Mouse (Mus musculus): Measurements from ENCODE around the gene Phrf1.
"Not testable (repeated sequence)": the region's sequence is repeated elsewhere in the genome, so short reads cannot be mapped to it uniquely, and the experiment has no call there.

Phrf1 gene

DNA sequence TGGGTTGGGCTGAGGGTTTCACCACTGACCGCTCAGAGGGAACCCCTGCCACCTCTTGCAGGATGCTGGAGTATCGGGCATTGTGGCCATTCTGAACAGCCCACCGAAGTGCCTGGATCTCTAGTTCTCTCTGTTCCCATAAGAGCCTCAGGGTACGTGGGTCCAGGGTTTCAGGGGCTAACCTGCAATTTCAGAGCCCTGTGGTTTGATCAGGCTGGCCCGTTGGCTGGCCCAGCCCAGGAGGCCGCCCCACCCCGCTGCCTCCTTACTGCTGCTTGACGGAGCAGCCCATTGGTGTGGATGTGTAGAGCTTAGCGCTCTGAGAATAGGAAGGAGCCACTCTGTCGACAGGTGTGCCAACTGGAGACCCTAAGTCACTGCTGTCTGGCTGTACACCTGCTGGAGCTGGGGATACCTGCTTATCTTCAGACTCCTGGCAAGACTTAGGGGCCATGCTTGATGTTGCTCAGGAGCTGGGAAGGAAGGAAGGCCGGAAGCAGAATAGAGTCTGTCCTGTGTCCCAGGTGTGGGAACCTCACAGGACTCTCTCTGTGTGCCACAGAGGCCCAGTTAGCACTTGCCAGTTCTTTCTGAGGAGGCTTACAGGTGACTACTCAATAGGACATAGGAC is 14.9 kb upstream of the Phrf1 start, which contains the start of gene Lmntd2:
Lmntd2 (minus strand) TSS at position 476 of the 631 bp plus-strand sequence.
- DNase-seq: no peak

DNA sequence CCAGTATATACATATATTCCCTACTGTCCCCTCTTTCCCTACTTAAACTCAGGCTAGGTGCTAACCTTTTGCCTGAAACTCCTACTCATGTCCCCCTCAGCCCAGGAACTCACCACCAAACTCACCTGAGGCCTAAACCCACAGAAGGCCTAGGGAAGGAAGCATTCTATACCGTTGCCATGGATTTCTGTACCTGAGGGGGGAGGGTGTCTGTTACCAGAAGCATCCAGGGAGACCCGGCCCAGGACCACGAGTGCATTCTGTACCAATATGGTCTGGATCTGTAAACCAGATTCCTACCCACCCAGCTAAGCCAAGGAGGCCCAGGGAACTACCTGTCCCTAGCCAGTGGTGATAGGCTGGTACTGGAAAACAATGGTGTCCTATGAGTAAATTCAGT is 14.3 kb upstream of the Phrf1 start:
- DNase-seq: no peak

DNA sequence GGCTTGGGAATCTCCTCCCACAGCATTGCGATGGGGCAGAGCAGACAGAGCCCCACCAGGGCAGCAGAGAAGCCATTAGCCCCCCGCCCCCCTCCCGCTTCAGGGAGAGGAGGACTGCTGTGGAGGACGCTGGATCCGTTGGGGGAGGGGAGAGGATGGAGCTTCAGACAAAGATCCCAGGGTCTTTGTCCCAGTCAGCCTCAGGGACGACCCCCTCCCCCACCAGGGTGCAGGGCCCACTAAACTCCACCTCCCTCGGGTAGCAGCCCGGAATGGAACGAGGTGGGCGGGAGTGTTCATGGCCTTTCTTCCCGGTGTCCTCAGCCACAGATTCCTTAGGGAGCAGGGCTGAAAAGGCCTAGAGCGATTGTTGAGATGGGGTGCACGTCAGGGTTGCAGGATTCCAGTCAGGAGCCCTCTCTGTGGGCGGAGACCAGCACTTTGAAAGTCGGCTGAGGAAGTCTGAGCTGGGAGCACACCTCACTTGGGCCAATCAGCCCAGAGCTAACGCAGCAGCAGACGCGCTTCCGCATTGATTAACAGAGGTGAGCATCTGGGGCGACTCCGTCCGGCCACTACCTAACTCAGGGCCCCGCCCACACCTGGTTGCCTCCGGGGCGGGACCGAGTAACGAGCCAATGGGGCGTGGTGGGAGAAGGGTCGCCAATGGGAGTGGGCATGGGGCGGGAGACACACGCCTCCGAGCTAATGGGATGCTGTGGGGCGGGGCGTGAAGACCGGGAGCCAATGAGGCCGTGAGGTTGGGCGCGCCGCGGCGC is 13.3 kb upstream of the Phrf1 start, which contains the start of gene Rassf7:
Rassf7 (plus strand) TSS at position 760 of the 779 bp plus-strand sequence.
- DNase-seq: peak; percentile 80

DNA sequence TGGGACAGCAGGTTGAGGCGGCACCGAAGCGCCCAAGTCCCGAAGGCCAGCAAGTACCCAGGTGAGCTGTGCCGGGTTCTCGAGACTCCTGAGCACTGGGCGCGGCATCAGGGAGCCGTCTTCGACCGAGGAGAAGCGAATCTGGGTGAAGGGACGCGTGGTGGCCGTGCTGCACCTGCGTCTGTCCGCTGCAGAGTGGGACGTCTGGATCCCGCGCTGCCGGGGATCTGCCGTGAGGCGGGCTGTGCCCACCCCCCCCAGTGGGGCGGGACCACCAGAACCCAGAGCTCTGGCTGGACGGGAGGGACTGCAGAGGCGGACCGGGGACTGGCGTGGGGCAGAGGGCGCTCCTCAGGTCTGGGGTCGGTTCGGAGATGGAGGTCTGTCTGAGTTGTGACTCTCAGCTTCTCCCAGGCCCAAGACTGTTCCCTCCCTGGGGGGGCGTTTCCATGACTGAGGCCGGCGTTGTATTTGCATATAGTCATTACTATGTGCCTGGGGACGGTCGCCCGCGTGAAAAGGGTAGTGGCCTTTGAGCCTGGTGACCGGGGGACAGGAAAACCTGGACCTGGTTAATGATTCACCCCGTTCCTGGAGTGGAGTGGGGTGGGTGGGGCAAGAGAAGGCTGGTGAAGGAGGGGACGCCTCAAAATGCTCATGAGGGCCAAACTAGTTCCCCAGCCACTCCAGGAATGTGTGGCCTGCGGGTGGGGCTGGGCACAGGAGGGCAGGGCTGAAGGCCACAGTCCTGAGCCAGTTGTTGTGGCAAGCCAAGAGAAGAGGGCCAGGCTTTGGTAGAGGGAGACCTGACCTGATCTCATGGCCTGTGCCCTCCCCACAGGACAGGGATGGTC is 12.5 kb upstream of the Phrf1 start:
- DNase-seq: no peak

DNA sequence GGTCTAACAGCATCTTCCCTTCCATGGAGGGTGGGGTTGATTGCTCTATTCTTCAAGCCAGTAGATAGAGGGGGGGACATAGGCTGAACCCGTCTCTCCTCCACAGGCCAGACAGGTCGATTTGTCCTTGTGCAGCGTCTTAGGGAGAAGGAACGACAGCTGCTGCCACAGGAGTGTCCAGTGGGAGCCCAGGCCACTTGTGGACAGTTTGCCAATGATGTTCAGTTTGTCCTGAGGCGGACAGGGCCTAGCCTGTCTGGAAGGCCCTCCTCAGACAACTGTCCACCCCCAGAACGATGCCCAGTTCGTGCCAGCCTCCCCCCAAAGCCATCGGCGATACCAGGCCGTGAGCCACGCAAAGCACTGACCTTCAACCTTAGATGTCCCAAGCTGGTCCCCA is 11.7 kb upstream of the Phrf1 start:
- no peak for DNase-seq

DNA sequence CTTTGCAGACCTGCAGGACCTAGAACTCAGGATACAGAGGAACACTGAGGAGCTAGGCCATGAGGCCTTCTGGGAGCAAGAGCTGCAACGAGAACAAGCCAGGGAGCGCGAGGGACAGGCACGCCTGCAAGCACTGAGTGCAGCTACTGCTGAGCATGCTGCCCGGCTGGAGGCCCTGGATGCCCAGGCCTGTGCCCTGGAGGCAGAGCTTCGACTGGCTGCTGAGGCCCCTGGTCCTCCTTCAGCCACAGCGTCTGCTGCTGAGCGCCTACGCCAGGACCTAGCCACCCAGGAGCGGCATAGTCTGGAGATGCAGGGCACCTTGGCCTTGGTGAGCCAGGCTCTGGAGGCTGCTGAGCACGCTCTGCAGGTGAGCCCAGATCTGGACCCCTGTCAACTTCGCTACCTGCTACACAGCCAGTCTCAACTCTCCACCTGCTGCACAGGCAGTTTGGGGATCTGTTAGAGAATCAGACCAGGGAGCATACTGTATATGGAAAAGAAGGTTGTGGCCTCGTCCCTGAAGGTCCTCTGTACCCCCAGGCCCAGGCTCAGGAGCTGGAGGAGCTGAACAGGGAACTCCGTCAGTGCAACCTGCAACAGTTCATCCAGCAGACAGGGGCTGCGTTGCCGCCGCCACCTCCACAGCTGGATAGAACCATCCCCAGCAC is 11.1 kb upstream of the Phrf1 start:
- DNase-seq: no peak

DNA sequence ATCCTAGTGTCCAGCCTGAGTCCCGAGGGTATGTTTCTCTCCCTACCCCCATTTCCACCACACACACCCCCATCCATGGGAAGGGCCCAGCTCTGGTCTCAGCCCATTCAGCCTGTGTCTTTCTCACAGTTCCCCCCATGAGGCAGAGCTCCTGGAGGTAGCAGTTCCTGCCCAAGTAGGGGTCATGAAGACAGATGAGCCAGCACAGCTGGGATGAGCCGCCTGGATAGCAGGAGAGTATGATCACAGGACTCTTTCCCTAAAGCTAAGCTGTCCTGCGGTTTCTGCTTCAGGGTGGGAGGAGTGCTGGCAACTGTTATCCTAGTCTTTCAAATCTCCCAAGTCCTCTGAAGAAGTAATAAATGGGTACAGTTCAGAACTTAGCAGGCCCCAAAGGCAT is 10.4 kb upstream of the Phrf1 start:
- DNase-seq: no peak

DNA sequence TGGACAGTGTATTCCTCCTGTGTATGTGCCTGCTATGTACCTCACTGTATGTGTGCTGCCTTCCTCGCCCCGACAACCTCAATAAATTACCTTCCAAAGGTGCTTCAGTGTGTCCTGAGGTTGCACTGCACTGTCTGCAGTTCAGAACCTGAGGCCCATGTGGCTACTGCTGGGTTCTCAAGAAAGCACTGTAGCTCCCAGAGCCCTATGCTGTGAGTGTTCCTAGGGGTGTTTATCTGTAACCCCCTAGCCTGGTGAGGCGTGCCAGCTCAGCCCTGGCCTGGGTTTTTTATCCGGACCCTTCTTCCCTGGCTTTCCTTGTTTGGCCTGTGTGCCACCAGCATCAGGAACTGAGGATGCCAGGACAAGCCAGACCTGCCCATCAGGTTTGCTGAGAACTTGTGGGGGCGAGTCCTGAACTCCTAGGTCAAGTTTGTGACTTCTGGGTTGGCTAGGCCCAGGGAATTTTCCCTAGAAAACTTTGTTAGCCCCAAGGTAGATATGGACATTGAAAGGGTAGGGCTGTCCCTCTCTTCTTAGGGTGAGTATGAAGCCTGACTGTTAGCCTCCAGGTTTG is 9.9 kb upstream of the Phrf1 start:
- DNase-seq: no peak

DNA sequence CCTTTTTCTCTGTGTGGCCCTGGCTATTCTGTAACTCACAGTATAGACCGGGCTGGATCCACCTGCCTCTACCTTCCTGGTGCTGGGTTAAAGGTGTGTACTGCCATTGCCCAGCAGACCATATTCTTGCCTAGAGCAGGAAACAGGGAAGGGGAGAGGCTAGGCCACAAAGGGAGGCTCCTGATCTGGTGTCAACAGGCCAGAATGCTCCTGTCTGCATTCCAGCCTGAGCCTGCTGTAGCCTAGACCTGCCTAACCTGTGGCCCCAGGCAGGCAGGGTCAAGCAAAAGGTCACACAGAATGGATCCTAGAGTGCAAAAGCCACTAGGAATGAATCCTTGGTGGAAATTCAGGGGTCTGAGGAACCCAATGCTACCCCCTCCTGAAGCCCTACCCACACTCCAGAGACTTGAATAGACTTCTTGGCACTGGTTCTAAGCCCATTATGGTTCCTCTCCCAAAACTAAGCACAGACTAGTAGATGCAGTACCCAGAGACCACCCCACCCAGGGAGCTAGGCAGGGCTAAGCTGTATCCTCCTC is 9.0 kb upstream of the Phrf1 start:
- DNase-seq: no peak

DNA sequence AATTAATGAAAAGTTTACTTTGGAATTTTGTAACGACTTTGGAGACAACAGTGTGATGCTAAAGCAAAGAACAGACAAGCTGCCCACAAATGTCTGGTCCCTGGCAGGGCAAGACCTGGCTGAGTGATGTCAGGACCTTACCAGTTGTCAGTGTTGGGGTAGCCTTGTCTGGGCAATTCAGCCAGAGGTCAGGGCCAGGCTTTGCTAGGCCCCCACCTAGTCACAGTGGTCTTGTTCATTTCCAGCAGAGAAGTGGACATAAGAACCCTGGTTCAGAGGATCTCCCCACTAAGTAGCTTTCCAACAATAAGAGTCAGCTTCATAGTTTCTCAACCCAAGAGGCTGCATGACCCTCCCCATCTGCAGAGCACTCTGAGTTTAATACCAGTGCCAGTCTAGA is 8.2 kb upstream of the Phrf1 start:
- DNase-seq: no peak

DNA sequence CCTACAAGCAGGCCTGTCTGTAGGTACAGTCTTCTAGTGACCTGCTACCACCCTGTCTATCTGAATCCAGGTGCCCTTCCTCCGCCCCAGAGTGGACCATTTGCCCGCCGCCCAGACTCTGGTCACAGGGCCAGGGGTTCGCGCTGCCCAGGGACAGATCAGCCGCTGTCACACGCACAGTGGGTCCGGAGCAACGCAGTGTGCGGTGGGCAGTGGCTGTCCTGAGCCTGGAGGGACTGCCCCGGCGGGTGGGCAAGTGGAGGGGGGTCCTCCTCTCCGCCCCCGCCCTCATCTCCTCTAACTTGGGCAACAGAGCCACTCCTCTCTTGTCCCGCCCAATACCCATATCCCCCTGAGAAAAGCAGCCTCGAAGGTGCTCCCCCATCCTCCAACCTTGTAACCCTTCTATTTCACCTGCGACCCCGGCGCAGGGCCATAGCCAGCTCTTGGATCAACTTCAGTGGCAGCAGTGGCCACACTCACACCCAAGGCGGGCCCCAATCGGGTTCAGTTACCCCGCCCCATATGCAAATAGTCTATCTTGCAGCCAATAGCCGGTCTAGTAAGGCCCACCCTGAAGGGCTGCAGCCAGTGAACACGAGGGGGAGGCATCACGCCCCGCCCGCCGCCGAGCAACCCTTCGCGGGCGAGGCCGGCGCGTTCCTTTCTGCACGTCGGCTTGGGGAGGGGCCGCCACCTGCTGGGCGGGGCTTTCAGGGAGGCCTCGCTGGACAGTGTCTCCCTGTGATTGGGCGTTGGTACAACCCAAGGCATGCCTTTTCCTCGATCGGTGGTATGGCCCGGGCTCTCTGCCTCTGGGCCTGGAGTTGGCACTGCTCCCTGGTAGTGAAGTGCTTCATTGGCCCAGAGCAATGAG is 7.1 kb upstream of the Phrf1 start:
- peak; percentile 90 for DNase-seq

DNA sequence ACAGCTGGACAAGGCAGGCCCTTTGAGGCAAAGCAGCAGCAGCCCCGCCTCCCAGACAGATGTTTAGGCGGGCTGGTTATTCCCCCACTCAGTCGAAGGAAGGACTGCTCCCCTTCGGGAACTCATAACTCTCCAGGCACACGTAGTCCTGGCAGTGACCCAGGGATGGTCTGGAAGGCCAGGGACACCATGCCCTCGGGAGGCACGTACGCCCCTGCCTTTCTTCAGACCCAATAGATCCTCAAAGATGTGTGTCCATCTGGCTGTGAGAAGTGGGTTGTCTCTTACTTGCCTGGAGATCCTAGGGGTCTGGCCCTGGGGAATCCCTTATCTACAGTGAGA is 6.5 kb upstream of the Phrf1 start:
- no peak for DNase-seq

DNA sequence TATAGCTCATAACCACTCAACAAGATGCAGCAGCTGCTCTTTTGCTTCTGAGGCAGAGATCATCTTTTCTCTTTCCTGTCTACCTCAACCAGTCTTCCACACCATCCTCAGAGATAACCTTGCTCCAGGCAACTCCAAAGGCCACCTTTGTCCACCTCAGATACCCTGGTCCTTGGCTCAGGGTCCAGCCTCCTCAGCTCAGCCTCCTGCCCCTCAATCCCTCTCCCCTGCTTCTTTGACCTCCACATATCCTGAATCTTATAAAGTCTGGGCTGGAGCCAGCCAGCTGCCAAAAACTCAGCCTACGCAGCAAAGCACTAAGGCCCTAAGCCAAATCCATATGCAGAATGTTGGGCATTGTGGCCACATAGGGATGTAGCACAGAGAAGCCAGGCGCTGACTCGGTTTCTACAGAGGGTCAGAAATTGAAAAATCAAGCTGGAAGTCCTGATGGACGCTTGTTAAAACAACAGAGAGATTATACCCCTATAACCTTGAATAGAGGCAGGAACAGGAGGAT is 5.8 kb upstream of the Phrf1 start:
- no peak for DNase-seq

DNA sequence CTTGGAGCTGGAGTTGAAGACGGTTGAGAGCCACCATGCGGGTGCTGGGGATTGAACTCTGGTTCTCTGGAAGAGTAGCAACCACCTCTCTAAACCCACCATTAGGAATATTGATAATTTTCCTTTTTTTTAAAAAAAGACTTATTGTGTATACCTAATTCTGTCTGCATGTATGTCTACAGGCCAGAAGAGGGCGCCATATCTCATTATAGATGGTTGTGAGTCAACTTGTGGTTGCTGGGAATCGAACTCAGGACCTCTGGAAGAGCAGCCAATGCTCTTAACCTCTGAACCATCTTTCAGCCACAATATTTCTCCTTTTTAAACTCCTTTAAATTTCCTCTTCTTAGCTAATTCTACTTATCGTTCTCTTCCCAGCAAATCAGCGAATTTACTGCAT is 2.0 kb upstream of the Phrf1 start:
- DNase-seq: no peak

DNA sequence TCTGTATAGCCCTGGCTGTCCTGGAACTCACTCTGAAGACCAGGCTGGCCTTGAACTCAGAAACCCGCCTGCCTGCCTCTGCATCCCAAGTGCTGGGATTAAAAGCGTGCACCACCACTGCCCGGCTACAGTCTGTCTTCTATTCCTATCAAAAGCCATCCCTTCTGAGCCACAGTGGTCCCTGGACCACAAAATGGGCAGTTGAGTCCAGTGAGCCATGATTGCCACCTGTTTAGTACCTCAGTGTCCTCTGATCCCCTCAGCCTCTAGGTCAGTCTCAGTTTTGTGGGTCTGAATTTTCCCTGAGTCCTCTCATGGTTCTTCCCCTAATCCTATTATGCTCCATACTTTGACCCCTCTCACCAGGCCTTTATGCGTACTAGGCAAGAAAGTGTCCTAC is 788 bp upstream of the Phrf1 start:
- DNase-seq: no peak

DNA sequence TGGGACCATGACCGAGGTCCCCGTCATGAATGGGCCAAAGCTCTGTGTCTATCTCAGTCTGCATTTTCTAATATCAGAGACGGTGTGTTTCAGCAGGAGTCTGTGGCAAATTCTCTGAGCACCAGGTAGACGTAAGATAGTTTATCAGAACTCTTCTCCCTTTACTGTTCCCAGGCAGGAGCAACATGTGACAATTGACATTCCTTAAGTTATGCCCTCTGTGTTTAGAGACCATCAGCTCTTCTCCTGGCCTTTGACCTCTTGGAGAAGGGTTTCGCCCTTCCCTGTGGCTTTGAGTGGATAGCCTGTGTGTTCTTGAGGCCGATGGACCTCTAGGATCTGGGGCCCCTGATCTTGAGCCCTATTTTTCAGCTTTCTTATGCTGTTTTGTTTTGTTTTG is 1.1 kb downstream of the Phrf1 start:
- DNase-seq: no peak

DNA sequence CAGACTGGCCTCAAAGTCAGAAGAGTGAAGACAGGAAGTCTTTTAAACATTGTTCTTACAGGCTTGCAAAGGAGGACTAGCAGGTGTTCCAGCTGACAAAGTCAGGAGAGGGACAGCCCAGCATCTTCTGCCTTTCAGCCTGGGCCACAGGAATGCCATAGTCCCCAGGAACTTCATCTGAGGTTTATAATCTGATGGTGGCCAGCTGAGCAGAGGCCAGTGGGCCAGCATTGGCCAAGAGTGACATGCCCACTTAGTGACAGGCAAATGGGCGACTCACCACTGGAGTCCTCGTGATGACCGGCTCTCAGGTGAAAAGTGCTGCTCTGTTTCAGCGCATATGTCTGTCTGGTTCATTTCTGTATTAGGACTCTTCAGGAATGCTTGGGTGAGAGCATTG is 2.0 kb downstream of the Phrf1 start:
- DNase-seq: no peak

DNA sequence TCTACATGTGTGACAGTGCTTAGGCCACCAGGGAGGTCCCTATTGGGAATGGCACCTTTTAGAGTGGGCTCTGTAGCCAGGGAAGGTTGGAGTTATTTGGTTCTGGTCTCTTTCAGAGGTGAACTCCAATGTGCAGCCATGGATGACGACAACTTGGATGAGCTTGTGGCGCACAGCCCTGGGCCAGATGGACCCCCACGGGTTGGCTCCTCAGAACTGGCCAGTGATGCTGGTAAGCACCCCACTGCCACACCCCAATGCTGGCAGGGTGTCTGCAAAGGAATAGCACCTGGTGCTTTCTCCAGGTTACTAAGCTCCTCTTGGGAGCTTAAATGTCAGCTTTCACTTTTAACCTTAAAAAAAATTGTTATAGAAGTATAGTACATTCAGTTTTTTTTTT is 2.5 kb downstream of the Phrf1 start:
- no peak for DNase-seq

DNA sequence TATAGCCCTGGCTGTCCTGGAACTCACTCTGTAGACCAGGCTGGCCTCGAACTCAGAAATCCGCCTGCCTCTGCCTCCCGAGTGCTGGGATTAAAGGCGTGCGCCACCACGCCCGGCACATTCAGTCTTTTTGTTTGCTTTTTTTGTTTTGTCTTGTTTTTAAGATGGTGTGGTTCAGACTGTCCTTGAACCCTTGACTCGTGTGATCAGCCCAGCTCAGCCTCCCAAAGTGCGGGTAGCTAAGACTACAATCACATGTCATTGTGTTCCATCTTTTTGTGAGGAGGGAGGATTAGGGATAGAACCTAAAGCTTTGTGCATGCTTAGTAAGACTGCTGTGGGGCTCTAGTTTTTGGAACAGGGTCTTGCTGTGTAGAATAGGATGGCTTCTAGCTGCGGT is 3.0 kb downstream of the Phrf1 start:
- DNase-seq: no peak

DNA sequence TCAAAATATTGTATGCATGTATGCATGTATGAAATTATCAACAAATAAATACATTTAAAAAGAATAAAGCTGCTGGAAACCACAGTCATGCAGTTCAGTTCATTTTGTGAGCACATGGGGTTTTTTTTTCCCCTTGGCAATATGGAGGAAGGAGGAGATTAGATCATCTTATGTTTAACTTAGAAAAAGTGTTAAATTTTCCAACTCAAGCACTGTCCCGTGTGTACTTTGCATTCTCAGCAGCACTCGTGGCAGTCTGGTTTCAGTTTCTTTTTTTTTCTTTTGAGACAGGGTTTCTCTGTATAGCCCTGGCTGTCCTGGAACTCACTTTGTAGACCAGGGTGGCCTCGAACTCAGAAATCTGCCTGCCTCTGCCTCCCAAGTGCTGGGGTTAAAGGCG is 21.9 kb downstream of the Phrf1 start:
- not testable (repeated sequence) for DNase-seq

DNA sequence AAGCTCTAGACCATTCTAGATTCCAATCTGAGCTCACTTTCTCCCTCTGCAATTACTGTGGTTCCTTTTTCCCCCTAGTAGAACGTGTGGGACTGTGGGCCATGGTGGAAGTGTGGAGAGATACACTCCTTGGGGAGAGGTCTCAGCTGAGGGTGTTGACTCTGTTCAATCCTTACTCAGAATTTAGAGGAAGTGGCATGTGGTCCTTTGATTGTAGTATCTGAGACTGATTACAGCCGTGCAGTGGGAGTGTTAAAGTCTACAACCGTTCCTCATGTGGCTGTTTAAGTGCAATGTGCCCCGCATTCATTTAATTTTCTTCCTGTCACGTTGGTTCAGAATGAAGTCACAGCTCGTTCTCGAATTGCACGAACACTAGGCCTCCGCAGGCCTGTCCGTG is 27.6 kb downstream of the Phrf1 start:
- no peak for DNase-seq
